Mouse (Mus musculus): ENCODE measurements around the gene Gas6. TPM values are rescaled to one million over a fixed set of nuclear protein-coding genes. Genes with fewer than 3 reads are reported as not detected.
A peak's percentile ranks its signal among the peaks of the same experiment; 100 is the strongest.

Gene Gas6
- polyA plus RNA-seq, 1 experiment from 2014 or later: 177 TPM

DNA sequence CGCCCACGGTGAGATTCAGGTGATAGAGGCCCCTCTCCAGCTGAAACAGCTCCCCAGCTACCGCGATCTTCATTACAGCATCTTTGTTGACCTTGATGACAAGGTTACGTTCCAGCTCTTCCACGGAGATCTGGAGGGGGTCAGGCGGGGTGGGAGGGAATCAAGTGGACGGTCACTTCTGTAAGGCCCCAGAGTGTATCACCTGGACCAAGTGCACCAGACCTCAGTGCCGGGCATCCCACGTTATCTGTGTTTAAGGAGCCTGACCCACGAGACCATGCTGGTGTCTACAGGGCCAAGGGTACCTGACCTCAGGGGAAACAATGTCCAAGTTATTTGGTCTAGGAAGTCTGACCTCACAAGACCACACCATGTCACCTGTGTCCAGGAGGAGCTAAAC, 22.8 kb downstream of the Gas6 start:
- H3K27ac ChIP-seq (ENCODE audit: low read length): no peak overlapping the region
- ATAC-seq (no peak), DNase-seq (ENCODE audit: low spot score) (no peak)
- H3K9me3 ChIP-seq (ENCODE audit: low read length): no peaks in the 10 kb centered on the region
- H3K36me3 ChIP-seq (ENCODE audit: insufficient read depth, low read length): 0 out of 2 replicates have a peak, but pooled peaks cover 2% of the 10 kb centered on the region
- no peak overlapping the region for H3K4me3 ChIP-seq (ENCODE audit: low read depth, low read length)
- no peak for TF ChIP-seq CTCF (IDR thresholded peaks at IDR 0.05)
- no peak for TF ChIP-seq EP300 (IDR thresholded peaks at IDR 0.05)
- no peak overlapping the region for H3K4me2 ChIP-seq (replicated peaks; ENCODE audit: low read depth, low read length)
- 76% methylated on average over 11 of the region's 11 CpGs for WGBS
- H3K9ac ChIP-seq (replicated peaks; ENCODE audit: low read depth): no peak overlapping the region
- no peaks in the 10 kb centered on the region for H3K4me1 ChIP-seq (ENCODE audit: insufficient read depth, low read depth, low read length)
- no peaks in the 10 kb centered on the region for H3K27me3 ChIP-seq (replicated peaks; ENCODE audit: insufficient read depth, low read length)

GRCm38 (mm10) chr8:13468737-13469136, 25.6 kb downstream of the Gas6 start:
- no peak overlapping the region for H3K4me3 ChIP-seq (ENCODE audit: low read depth, low read length)
- TF ChIP-seq CTCF (IDR thresholded peaks at IDR 0.05) (peak; percentile 36), EP300 (IDR thresholded peaks at IDR 0.05) (no peak)
- 61% methylated on average over 9 of the region's 9 CpGs for WGBS
- no peak overlapping the region for H3K9ac ChIP-seq (replicated peaks; ENCODE audit: low read depth)
- no peaks in the 10 kb centered on the region for H3K9me3 ChIP-seq (ENCODE audit: low read length)
- H3K36me3 ChIP-seq (ENCODE audit: insufficient read depth, low read length): peaks cover 6% of the 10 kb centered on the region; the same call in 1 of the 2 replicates
- ATAC-seq: peak; percentile 53
- H3K27ac ChIP-seq (ENCODE audit: low read length): no peak overlapping the region
- no peak overlapping the region for H3K4me2 ChIP-seq (replicated peaks; ENCODE audit: low read depth, low read length)
- no peaks in the 10 kb centered on the region for H3K27me3 ChIP-seq (replicated peaks; ENCODE audit: insufficient read depth, low read length)
- peak; percentile 24 for DNase-seq (ENCODE audit: low spot score)
- H3K4me1 ChIP-seq (ENCODE audit: insufficient read depth, low read depth, low read length): no peaks in the 10 kb centered on the region

GRCm38 (mm10) chr8:13466989-13467388, 27.3 kb downstream of the Gas6 start:
- Histone ChIP-seq H3K4me1 (ENCODE audit: insufficient read depth, low read depth, low read length) (peaks cover 10% of the 10 kb centered on the region; the same call in 1 of the 2 replicates), H3K36me3 (ENCODE audit: insufficient read depth, low read length) (peaks cover 6% of the 10 kb centered on the region; the same call in 1 of the 2 replicates), H3K27ac (ENCODE audit: low read length) (no peak overlapping the region), H3K27me3 (replicated peaks; ENCODE audit: insufficient read depth, low read length) (no peaks in the 10 kb centered on the region), H3K9me3 (ENCODE audit: low read length) (no peaks in the 10 kb centered on the region), H3K4me2 (replicated peaks; ENCODE audit: low read depth, low read length) (no peak overlapping the region), H3K9ac (replicated peaks; ENCODE audit: low read depth) (no peak overlapping the region), H3K4me3 (ENCODE audit: low read depth, low read length) (no peak overlapping the region)
- no peak for ATAC-seq
- no peak for DNase-seq (ENCODE audit: low spot score)
- 61% methylated on average over 5 of the region's 5 CpGs for WGBS
- TF ChIP-seq CTCF (IDR thresholded peaks at IDR 0.05) (peak; percentile 60), EP300 (IDR thresholded peaks at IDR 0.05) (no peak)

DNA sequence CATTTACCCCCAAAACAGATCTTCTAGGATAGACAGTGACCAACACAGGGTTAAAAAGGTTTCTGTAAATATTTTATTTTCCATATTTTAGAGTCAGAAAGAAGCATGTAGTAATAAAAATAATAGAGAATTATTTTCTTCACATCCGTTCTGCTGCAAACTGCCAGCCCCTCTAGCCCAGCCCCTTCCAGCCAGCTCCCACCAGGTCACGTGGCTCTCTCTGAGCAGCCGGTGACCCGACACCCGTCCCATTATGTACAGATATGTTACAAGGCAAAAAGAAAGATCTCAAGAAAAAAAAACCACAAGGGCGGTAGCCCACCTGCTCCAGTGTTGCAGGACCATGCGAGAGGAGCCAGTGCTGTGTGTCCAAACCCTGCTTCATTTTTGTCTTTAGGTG, 29.0 kb downstream of the Gas6 start:
- WGBS: 53% methylated on average over 7 of the region's 7 CpGs
- H3K9ac ChIP-seq (replicated peaks; ENCODE audit: low read depth): no peak overlapping the region
- H3K4me1 ChIP-seq (ENCODE audit: insufficient read depth, low read depth, low read length): peaks cover 10% of the 10 kb centered on the region; the same call in 1 of the 2 replicates
- DNase-seq (ENCODE audit: low spot score) (no peak), ATAC-seq (no peak)
- H3K27ac ChIP-seq (ENCODE audit: low read length): no peak overlapping the region
- no peaks in the 10 kb centered on the region for H3K27me3 ChIP-seq (replicated peaks; ENCODE audit: insufficient read depth, low read length)
- peaks cover 6% of the 10 kb centered on the region; the same call in 1 of the 2 replicates for H3K36me3 ChIP-seq (ENCODE audit: insufficient read depth, low read length)
- TF ChIP-seq CTCF (IDR thresholded peaks at IDR 0.05): no peak
- no peak for TF ChIP-seq EP300 (IDR thresholded peaks at IDR 0.05)
- H3K9me3 ChIP-seq (ENCODE audit: low read length): no peaks in the 10 kb centered on the region
- no peak overlapping the region for H3K4me3 ChIP-seq (ENCODE audit: low read depth, low read length)
- no peak overlapping the region for H3K4me2 ChIP-seq (replicated peaks; ENCODE audit: low read depth, low read length)

DNA sequence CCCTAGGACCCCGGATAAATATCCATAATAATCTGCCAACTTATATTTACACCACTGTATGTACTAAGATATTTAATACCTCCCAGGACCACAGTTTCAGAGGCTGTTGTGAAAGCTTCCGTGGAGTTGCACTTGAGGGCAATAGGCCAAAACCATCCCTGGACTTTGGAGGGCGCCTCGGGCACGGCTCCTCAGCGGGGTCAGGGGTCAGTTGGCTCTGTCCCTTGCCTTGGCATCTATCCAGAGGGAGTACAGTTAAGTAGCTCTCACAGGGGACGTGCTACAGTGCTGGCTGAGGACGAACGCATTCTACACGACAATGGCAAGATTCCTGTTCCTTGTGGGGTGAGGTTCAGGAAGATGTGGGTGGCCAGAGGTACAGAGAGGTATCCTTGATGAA, 31.9 kb downstream of the Gas6 start:
- no peaks in the 10 kb centered on the region for H3K9me3 ChIP-seq (ENCODE audit: low read length)
- no peaks in the 10 kb centered on the region for H3K27me3 ChIP-seq (replicated peaks; ENCODE audit: insufficient read depth, low read length)
- DNase-seq (ENCODE audit: low spot score): peak; percentile 67
- H3K4me3 ChIP-seq (ENCODE audit: low read depth, low read length): no peak overlapping the region
- H3K4me2 ChIP-seq (replicated peaks; ENCODE audit: low read depth, low read length): no peak overlapping the region
- peaks cover 10% of the 10 kb centered on the region; the same call in 1 of the 2 replicates for H3K4me1 ChIP-seq (ENCODE audit: insufficient read depth, low read depth, low read length)
- 17% methylated on average over 10 of the region's 10 CpGs for WGBS
- peaks cover 6% of the 10 kb centered on the region; the same call in 1 of the 2 replicates for H3K36me3 ChIP-seq (ENCODE audit: insufficient read depth, low read length)
- no peak overlapping the region for H3K27ac ChIP-seq (ENCODE audit: low read length)
- TF ChIP-seq CTCF (IDR thresholded peaks at IDR 0.05) (no peak; the same call in 1 of the 2 replicates), EP300 (IDR thresholded peaks at IDR 0.05) (no peak)
- no peak overlapping the region for H3K9ac ChIP-seq (replicated peaks; ENCODE audit: low read depth)
- ATAC-seq: peak; percentile 70

DNA sequence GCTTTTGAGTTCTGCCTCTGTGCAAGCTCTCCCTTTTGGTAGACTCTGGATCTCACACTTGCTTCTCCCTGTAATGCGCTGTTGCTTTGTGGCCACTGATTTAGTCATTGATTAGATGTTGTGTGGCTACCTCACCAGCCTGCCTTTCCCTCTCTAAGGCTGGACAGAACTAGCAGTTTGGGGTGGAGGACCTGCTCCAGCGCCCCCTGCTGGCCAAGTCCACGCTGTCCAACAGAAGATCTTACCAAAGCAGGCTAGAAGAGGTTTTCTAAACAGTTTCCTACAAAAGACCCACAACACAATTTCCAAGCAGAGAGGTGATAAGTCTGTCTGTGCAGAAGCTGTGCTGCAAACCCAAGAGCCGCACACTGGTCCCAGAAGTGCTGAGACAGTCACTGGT, 32.4 kb downstream of the Gas6 start:
- Histone ChIP-seq H3K4me2 (replicated peaks; ENCODE audit: low read depth, low read length) (no peak overlapping the region), H3K9me3 (ENCODE audit: low read length) (no peaks in the 10 kb centered on the region), H3K4me3 (ENCODE audit: low read depth, low read length) (no peak overlapping the region), H3K27me3 (replicated peaks; ENCODE audit: insufficient read depth, low read length) (no peaks in the 10 kb centered on the region), H3K27ac (ENCODE audit: low read length) (no peak overlapping the region), H3K9ac (replicated peaks; ENCODE audit: low read depth) (no peak overlapping the region), H3K36me3 (ENCODE audit: insufficient read depth, low read length) (peaks cover 6% of the 10 kb centered on the region; the same call in 1 of the 2 replicates), H3K4me1 (ENCODE audit: insufficient read depth, low read depth, low read length) (peaks cover 10% of the 10 kb centered on the region; the same call in 1 of the 2 replicates)
- DNase-seq (ENCODE audit: low spot score) (peak; percentile 68), ATAC-seq (peak; percentile 65)
- no peak for TF ChIP-seq EP300 (IDR thresholded peaks at IDR 0.05)
- peak; percentile 86 for TF ChIP-seq CTCF (IDR thresholded peaks at IDR 0.05)
- 35% methylated on average over 4 of the region's 4 CpGs for WGBS
